Mouse (Mus musculus) bone marrow, adult 2 months (tissue): ENCODE measurements at regions not wholly inside any gene's neighbourhood (a gene's known extent, or its start where the extent isn't known, plus 50 kb on each side); places are given as distances from the start of the nearest gene placed in this dataset.

Source experiments
- CTCF ChIP-seq: fragments of 200-500 bp; IDR thresholded peaks from 2 replicates; pipeline ENCODE4 v1.5.1; 2011; ENCODE audit warnings: low read length, control low read depth; ENCODE audit not compliant: control insufficient read depth, insufficient read depth
- POLR2A ChIP-seq: fragments of 200-500 bp; IDR thresholded peaks from 2 replicates; pipeline ENCODE4 v1.6.1; 2011; ENCODE audit warnings: low read depth, mild to moderate bottlenecking, control low read depth, low read length, borderline replicate concordance; ENCODE audit not compliant: control insufficient read depth

- TF ChIP-seq POLR2A (no peak), CTCF (no peak)
These were observed 74.6 kb upstream of the Pgrmc2 start for GRCm38 (mm10) chr3:41157428-41157827.
